Mouse (Mus musculus) thymus, postnatal 36 days (tissue): ENCODE results near the gene Ripk1.

Source experiments
- DNase-seq, 2 experiments: peaks; one replicate each; pipeline ENCODE4 v3.0.0; 2022; ENCODE audit warnings: mixed read lengths in 2 of 2

The Ripk1 gene

GRCm38 (mm10) chr13:34077492-34078271 lies 75.5 kb downstream of the Ripk1 start, which contains the start of gene Tubb2a:
Gene Tubb2a (minus strand): TSS chr13:34078007.
- DNase-seq: peak; percentile 92

- no peak for DNase-seq
These were observed 76.5 kb downstream of the Ripk1 start for GRCm38 (mm10) chr13:34078500-34079280.

GRCm38 (mm10) chr13:34079801-34080200 lies 77.6 kb downstream of the Ripk1 start:
- no peak for DNase-seq

GRCm38 (mm10) chr13:34081926-34082325 lies 79.8 kb downstream of the Ripk1 start:
- DNase-seq: no peak

GRCm38 (mm10) chr13:34084026-34084750 lies 82.0 kb downstream of the Ripk1 start:
- DNase-seq: no peak
